Mouse (Mus musculus) spleen, adult 12 weeks (tissue): ENCODE measurements around the gene Naa16.
A peak's percentile ranks its signal among the peaks of the same experiment; 100 is the strongest.

Experiments
- DNase-seq: peaks from one replicate; pipeline ENCODE4 v3.0.0; 2022; ENCODE audit warnings: low spot score

Naa16 gene

DNA sequence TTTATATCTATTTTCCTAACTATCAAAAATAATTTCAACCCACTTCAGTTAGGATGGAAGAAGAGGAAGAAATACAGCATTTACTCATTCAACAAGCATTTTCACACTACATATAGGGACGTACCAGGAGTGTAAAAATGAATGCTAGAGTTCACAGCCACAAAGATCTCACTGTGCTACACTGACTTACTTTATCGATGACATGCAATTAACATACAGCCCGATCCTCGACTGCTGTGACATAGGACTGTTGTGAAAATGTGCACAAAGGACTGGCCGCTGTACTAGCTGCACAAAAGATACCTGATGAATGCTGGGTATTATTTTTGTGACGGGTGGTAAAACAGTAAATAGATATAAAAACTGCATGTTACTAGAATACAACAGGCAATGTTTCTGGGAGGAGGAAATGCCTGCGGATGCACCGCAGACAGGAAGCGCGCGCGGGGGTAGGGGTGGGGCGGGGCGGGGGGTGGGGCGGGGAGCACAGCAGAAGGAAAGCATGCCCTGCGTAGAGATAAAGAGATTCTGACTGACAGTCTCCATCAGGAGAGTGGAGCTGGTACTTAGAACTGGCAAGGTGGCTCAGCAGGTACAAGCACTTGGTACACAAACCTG lies 59.5 kb downstream of the Naa16 start:
- DNase-seq, result no peak

DNA sequence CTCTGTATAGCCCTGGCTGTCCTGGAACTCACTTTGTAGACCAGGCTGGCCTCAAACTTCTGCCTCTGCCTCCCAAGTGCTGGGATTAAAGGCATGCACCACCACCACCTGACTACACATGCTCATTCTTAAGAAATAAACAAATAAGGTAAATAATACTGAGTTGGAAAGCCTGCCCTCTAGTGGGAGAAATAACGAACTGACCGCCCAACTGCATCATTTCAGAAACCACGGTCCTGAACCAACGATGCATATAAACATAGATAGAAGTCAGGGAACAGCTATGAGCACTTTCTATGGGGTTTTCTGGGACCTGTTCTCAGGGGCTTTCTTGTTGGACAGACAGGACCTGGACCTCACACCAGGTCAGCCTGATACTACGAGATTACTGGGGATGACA lies 63.5 kb downstream of the Naa16 start:
- DNase-seq, result peak; percentile 17

DNA sequence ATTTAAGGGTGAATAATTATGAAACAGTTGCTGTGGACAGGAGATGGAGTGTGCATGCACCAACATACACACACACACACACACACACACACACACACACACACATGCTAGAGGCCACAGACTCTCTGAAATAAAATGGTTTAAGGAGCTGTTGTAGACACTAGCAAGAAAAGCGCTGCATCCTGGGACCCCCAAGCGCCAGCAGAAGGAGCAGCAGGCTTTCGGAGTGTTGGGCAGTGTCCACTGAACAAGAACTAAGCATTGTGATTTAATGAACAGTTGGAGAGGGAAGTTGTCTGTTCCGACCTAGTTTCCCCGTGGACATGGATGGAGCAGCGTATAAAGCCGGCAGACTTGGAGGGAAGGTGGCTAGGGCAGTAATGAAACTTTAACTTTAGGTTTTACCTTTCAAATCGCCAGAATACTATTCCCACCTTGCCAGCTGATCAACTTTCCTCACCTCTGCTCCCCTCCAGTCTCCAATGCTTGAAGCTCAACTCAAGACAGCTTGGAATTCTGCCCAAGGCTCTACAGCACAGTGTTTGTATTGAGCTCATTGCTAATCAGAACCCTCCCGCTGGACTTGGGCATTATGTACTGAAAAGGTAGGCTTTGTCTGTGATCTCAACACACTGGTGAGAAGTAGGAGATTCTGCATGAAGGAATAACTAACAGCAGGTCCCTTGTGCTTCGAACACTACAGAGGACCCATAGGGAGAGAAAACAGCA lies 66.3 kb downstream of the Naa16 start:
- DNase-seq, result no peak

- DNase-seq, result no peak
Measured at GRCm38 (mm10) chr14:79321881-79322280, 68.7 kb downstream of the Naa16 start.

DNA sequence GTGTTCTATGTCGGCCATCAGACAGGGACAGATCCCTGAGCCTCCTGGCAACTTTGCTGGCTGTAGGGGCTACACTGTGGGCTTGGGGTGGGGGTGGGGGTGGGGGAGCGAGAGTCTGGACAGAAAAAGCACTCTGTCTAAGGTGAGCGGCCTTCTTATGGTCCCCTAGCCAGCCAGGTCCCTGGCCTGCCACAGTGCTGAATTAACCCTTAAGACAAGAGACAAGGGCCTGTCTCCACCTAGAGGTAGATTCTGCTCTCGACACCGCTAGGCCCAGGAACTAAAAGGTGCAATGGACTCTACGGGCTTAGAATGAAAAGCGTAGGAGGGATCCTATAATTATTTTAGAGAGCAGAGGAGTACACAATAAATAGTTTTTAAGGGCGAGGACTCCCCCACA lies 69.4 kb downstream of the Naa16 start:
- no peak for DNase-seq

DNA sequence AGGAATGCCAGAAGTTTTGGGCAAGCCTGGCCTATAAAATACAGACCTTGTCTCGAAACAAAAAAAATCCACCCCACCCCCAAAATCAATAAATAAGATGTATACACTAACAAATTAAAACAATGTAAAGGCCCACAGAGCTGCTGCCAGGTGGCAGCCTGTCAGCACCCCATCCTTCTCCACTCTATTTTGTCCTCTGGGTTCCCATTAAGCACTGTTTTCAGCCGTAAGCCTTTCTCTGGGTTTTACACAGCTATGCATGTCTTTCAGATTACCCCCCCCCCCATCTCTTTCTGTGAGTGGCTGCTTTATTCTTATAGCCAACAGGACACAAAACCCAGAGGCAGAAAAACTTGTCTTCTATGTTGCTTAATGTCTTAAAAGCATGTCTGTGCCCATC lies 73.0 kb downstream of the Naa16 start:
- no peak for DNase-seq

DNA sequence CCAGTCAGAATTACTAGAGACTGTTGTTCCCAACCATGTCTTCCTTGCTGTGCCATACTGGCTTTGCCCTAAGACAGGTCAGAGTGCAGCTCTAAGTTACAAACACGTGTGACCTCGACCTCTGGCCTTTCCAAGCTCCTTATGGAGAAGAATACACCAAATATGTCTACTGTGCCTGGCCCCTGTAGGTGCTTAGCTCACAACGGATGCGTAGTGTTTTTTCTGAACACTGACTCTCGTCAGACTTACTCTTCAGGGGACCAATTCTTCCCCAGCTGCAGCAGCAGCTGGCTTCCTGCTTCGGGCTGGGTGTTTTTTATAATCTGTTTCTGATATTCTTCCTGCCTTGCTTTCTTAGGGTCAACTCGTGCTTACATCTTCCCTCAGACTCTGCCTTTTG lies 74.7 kb downstream of the Naa16 start:
- no peak for DNase-seq

- no peak for DNase-seq
Measured at GRCm38 (mm10) chr14:79314245-79315010, 76.2 kb downstream of the Naa16 start.

- no peak for DNase-seq
Measured at GRCm38 (mm10) chr14:79313439-79314175, 77.0 kb downstream of the Naa16 start.

GRCm38 (mm10) chr14:79312719-79313118 lies 77.9 kb downstream of the Naa16 start:
- DNase-seq, result no peak

- DNase-seq, result no peak
Measured at GRCm38 (mm10) chr14:79311918-79312454, 78.6 kb downstream of the Naa16 start.

DNA sequence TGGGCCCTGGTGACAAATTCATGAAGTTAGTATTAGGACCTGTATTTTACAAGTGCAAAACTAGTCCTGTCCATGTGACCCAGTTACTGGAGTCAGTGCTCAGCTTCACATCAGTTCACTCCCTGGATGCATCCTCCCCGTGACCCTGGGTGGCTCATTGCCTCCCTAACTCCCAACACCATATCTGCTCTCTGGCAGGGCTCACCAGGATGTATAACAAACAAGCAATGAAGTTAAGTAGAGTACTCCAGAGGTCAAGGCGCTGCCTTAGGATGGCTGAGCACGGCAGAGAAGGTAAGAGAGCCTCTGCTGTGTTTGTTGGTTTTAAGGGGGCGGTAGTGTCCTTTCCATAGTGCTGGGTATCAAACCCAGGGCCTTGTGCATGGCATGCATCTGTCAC lies 81.5 kb downstream of the Naa16 start:
- no peak for DNase-seq

DNA sequence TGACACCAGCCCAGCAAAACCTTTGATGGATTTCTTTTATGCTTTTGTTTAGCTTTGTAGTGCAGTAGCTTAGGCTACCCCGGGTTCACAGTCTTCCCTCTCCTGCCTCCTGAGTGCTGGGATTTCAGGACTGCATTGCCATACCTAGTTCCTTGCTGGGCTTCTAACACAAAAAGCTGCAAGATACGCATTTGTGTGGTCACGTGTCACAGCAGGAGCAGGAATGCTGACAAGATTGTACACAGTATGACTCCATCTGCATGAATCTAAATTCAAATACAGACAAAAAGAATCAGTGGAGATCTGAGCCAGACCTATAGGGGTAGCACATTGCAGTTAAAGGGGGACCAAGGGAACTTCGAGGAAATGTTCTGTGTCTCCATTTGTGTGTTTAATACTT lies 82.2 kb downstream of the Naa16 start:
- DNase-seq, result no peak

- DNase-seq, result no peak
Measured at GRCm38 (mm10) chr14:79307908-79308307, 82.7 kb downstream of the Naa16 start.

GRCm38 (mm10) chr14:79307138-79307537 lies 83.4 kb downstream of the Naa16 start:
- no peak for DNase-seq

- DNase-seq, result no peak
Measured at GRCm38 (mm10) chr14:79304873-79305464, 85.6 kb downstream of the Naa16 start.

- peak; percentile 31 for DNase-seq
Measured at GRCm38 (mm10) chr14:79303150-79303549, 87.4 kb downstream of the Naa16 start.

DNA sequence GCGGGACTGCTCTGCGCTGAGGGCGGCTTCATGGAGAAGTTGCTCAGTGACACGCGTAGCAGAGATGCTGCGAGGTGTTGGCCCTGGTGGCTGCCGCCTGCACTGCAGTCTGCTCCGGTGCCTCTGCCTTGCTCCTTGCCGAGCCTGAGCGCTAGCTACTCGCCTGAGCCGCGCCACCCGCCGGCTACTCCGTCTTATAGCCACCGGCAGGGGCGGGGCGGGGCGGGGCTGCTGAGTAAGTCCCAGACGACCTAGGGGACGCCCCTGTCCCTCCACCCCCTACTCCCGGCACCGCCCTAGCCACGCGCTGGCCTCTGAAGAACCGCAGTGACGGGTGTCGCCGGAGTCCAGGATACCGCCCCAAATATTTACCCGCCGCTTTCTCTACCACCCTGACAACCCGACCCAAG lies 89.1 kb downstream of the Naa16 start, which contains the start of gene Rgcc:
TSS of gene Rgcc (minus strand) at position 180 of the 410 bp plus-strand sequence.
- DNase-seq, result peak; percentile 96

DNA sequence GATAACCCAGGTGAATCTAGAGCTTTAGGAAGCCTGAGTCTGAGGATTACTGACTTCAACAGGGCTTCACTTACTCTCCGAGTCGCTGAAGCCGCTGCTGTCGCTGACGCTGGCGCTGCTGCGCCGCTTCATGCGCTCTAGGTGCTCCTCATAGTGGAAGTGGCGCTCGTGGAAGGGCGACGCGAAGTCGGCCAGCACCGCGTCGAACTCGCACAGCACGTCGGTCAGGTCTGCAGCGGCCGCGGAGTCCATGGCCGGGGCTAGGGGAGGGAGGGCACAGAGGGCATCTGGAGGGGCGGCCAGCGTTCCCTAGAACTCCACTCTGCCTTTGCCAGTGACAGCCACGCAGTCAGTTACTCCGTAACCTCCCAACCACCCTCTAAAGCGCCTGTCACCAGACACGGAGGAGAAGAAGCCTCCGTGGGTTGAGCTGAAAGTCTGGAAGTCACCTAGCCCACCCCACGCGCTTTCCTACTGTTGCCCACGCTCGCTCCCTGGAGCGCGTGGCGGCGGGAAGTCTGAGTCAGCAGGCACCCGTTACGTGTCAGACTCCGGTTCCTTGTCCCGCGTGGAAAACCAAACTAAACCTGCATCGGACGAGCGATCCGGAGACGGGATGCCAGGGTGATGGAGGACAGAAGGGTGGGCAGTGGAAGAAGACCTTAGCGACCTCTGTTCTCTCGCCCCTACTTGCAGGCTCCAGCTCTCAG lies 89.8 kb downstream of the Naa16 start:
- no peak for DNase-seq

DNA sequence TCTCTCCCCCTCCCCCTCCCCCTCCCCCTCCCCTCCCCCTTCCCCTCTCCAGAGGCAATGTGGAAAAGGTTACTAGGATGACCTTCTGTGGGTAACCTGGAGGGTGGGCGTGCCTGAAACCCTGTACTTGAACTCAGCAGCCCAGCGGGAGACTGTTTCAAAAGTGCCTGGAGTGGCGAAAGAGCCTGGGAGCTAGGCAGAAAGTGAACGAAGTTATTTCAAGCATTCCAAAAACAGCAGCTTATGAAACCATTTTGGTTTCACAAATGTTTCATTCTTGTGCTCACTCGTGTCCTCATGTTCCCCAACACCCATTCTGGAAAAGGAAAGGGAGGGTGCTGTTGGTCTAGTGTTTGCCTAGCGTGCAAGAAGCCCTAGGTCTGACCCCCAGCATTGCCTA lies 90.8 kb downstream of the Naa16 start:
- DNase-seq, result no peak

GRCm38 (mm10) chr14:79299230-79299629 lies 91.3 kb downstream of the Naa16 start:
- no peak for DNase-seq
